Mouse (Mus musculus) cortical plate, adult 2 months (tissue): ENCODE measurements around the gene Zfp609.

Source experiments
- CTCF ChIP-seq: fragments of 200-500 bp; IDR thresholded peaks from 2 replicates; pipeline ENCODE4 v1.5.1; 2011; ENCODE audit warnings: mild to moderate bottlenecking, control low read depth, low read length; ENCODE audit not compliant: insufficient read depth; ENCODE audit errors: extremely low read depth
- POLR2A ChIP-seq: fragments of 200-500 bp; IDR thresholded peaks from 2 replicates; pipeline ENCODE4 v1.6.1; 2011; ENCODE audit warnings: mild to moderate bottlenecking, low read length, control low read depth; ENCODE audit not compliant: insufficient read depth; ENCODE audit errors: extremely low read depth

- TF ChIP-seq CTCF (no peak), POLR2A (no peak)
Observed at GRCm38 (mm10) chr9:65646782-65647181, 180.6 kb downstream of the Zfp609 start.
